Comparison of ENCODE assay signal across 12 mouse cellular contexts in the genomic region with DNA sequence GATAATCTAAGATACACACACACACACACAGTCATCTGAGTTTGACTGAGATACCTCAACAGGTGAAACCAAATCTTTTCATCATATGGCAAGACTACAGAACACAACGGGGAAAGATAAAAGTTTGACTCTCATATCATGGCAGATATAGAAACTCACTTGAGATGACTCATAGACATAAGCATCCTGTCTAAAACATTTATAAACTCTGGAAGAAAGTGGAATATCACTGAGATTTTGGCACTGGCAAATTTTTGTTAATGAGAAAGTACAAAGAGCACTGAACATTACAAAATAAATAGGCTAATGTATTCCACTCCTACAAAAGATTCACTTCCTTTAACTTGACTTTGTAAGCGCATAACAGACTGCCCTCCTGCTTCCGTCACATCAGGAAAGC.
"Had no signal": no experiment of that assay in that cellular context is flagged by ENCODE, and none has a peak within 500 bp of the region (broad histone marks: within the 10 kb centered on the region; RNA-seq: fewer than 3 reads in every experiment).

No protein-coding gene starts in this region.

- DNase-seq: retina, postnatal 1 day; right cerebral cortex, adult 18-20 months; right cerebral cortex, postnatal 14 days; right cerebral cortex, postnatal 25 days; right cerebral cortex, postnatal 4 days; spleen, adult 18-20 months; thymus, adult 18-20 months; thymus, adult 2 months; thymus, postnatal 14 days; thymus, postnatal 25 days; thymus, postnatal 36 days; thymus, postnatal 4 days had no signal
